Mouse (Mus musculus): ENCODE data around the gene Mfap3. TPM values are rescaled to one million over a fixed set of nuclear protein-coding genes. Genes with fewer than 3 reads are reported as not detected.

Gene Mfap3
- polyA plus RNA-seq, 1 experiment: 0.86 TPM

GRCm38 (mm10) chr11:57519304-57519703, 840 bp downstream of the Mfap3 start:
- TF ChIP-seq GATA1 (IDR thresholded peaks at IDR 0.05; ENCODE audit: low read length): no peak

- no peak for TF ChIP-seq GATA1 (IDR thresholded peaks at IDR 0.05; ENCODE audit: low read length)
These were observed 2.7 kb downstream of the Mfap3 start for GRCm38 (mm10) chr11:57521206-57521605.

- TF ChIP-seq GATA1 (IDR thresholded peaks at IDR 0.05; ENCODE audit: low read length): no peak
These were observed 3.6 kb downstream of the Mfap3 start for GRCm38 (mm10) chr11:57522046-57522445.

DNA sequence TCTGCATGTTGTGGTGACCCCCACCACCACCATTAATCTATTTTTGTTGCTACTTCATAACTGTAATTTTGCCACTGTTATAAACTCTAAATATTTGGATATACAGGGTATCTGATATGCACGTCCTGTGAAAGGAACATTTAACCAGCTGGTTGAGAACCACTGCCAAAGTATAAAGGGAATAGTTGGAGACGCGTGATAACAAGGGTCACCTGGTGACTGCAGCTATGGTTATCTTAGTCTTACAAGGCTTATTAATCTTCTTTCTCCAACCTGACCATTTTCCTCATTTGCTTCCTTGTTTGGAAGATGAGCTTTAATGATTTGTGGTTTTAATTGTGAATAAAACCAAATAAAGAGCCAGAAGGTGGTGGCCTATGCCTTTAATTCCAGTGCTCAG, 5.0 kb downstream of the Mfap3 start:
- no peak for TF ChIP-seq GATA1 (IDR thresholded peaks at IDR 0.05; ENCODE audit: low read length)

GRCm38 (mm10) chr11:57524597-57524996, 6.1 kb downstream of the Mfap3 start:
- TF ChIP-seq GATA1 (IDR thresholded peaks at IDR 0.05; ENCODE audit: low read length): no peak

GRCm38 (mm10) chr11:57525900-57526299, 7.4 kb downstream of the Mfap3 start:
- no peak for TF ChIP-seq GATA1 (IDR thresholded peaks at IDR 0.05; ENCODE audit: low read length)

GRCm38 (mm10) chr11:57527506-57527905, 9.0 kb downstream of the Mfap3 start:
- TF ChIP-seq GATA1 (IDR thresholded peaks at IDR 0.05; ENCODE audit: low read length): no peak

DNA sequence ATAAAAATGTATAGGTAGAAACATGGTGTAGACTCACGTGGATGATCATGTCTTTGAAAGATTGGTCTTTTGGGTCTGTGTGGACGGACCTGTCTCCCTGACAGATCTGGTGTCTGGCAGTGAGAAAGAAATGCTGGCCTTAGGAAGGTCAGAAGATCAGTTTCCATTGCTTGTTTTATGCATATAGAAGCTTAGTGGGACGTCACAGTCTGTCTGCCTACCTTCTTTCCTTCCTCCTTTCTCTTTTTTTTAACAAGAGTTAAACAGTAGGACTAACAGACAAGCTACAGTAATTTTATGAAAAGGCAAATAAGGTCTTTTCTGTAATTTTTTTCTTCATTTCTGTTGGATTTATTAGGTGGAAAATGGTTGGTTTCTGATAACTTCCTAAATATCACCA, 10.6 kb downstream of the Mfap3 start:
- TF ChIP-seq GATA1 (IDR thresholded peaks at IDR 0.05; ENCODE audit: low read length): no peak

GRCm38 (mm10) chr11:57531300-57531950, 13.0 kb downstream of the Mfap3 start:
- no peak for TF ChIP-seq GATA1 (IDR thresholded peaks at IDR 0.05; ENCODE audit: low read length)

- no peak for TF ChIP-seq GATA1 (IDR thresholded peaks at IDR 0.05; ENCODE audit: low read length)
These were observed 13.8 kb downstream of the Mfap3 start for GRCm38 (mm10) chr11:57532306-57532705.

GRCm38 (mm10) chr11:57535912-57536311, 17.4 kb downstream of the Mfap3 start:
- no peak for TF ChIP-seq GATA1 (IDR thresholded peaks at IDR 0.05; ENCODE audit: low read length)

DNA sequence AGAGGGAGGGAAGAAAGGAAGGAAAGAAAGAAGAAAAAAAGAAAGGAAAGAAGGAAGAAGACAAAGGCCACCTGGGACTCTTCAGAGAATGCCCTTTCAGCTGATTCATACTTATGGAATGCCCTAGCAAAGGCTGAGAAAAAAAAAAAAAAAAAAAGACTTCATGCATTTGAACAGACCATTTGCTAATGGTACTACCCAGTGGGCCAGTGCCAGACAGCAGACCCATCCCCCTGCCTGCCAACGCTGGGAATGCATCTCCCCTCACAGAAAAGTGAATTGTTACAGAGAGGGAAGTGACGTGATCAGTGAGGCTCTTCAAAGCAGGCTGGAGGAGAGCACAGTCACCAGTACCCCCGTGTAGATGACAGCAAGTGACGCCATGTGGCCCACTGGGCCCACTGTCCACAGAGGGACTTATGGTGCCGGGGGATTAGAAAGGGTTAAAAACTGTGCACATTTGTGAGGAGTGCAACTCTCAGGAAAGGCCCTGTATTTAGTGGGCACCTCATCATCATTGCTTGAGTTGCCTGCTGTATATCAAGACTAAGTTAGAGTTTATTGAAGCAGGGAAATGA, 21.5 kb downstream of the Mfap3 start:
- no peak for TF ChIP-seq GATA1 (IDR thresholded peaks at IDR 0.05; ENCODE audit: low read length)

DNA sequence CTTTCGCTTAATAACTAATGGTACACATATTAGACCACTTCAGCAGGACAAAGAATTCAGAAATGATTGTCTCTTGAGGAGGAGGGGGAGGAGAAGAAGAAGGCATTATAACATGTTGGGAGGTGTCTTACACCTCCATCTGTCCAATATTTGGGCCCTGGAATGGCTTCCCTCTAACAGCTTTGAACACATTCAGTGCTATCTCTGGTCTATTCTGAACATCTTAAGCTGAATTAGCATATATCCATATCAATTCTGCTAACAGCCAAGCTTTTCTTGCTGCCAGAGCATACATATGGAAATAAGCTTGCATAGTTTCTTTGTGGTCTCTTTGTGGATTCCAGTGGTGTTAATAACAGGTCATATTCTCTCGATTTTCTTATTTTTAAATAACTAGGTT, 22.2 kb downstream of the Mfap3 start:
- no peak for TF ChIP-seq GATA1 (IDR thresholded peaks at IDR 0.05; ENCODE audit: low read length)

DNA sequence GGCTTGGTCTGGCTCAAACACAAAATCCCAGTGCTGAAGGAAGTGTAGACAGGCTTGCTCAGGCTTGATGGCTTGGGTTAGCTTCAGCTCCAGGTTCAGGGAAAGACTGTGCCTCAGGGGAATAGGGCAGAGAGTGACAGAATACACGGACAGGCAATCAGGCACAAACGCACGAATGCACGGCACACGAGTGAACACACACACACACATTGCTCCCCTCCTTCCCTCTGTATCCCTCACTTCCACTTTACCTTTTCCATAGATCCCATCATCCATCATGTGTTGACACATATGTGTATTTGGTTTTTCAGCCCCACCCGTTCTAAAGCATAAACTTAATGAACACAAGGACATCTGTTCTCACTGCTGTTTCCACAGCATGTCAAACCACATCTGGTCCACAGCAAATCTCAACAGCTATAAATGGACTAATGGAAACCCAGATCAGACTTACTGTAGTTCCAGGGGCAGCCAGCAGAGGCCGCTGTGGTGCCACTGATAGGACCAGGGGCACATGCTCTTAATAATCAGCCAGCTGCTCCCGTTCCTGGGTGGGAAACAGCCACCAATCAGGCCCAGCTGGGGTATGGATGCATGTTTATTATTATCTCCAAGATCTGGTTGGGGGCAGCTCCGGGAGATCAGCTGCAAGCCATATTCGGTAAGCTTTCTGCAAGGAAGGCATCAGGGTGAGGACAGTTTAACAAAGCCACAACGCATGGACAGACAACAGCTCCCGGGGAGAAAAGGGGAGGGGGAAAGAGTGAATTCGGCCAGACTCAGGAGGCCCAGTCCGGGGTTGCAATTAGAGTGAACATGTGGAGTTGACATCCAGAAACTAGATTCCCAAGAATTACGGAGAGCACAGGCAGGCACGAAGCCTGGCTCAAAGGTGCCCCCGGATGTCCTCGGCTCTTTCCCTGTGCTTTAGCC, 30.4 kb downstream of the Mfap3 start:
- TF ChIP-seq GATA1 (IDR thresholded peaks at IDR 0.05; ENCODE audit: low read length): no peak

GRCm38 (mm10) chr11:57550230-57550629, 31.8 kb downstream of the Mfap3 start:
- no peak for TF ChIP-seq GATA1 (IDR thresholded peaks at IDR 0.05; ENCODE audit: low read length)

DNA sequence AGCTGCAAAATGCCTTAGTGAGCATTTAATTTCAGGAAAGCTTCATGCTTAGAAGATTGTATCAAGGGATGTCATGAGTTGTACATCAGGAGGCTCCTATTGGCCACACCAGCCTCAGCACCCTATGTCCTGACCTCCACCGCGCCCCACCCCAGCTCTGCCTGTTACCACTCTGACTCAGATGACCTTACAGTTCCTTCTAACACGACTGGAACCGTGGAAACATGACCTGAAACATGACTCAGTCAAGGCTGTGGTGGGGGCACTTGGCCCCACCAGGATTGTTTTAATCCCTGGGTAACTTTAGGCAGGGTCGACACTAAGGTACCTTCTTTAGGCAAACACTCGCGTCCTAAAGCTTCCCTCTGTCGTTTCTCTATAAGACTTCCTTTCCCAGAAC, 32.6 kb downstream of the Mfap3 start:
- TF ChIP-seq GATA1 (IDR thresholded peaks at IDR 0.05; ENCODE audit: low read length): no peak

Measured in G1E-ER4 (cell line).